Mouse (Mus musculus) thymus, adult 2 months (tissue): ENCODE results near the gene Sertad2. TPM values are rescaled to one million over a fixed set of nuclear protein-coding genes. Genes with fewer than 3 reads are reported as not detected.

ENCODE experiments used
- DNase-seq: peaks from one replicate; pipeline ENCODE4 v3.0.0; 2021
- H3K27ac ChIP-seq: fragments of 200-500 bp; 2 replicates; pipeline ENCODE4 v1.5.1; 2012; ENCODE audit warnings: low read length, control low read depth; ENCODE audit not compliant: control insufficient read depth, insufficient read depth
- H3K27me3 ChIP-seq: fragments of 200-500 bp; 2 replicates; pipeline ENCODE4 v1.6.1; 2012; ENCODE audit warnings: mild to moderate bottlenecking, low read length, moderate library complexity, mixed read lengths; ENCODE audit not compliant: control insufficient read depth, insufficient read depth
- H3K36me3 ChIP-seq: fragments of 200-500 bp; 2 replicates; pipeline ENCODE4 v1.6.1; 2012; ENCODE audit warnings: mild to moderate bottlenecking, low read length, moderate library complexity; ENCODE audit not compliant: control insufficient read depth, insufficient read depth
- H3K4me1 ChIP-seq: fragments of 200-500 bp; replicated peaks from 2 replicates; pipeline ENCODE4 v1.6.1; 2012; ENCODE audit warnings: low read length; ENCODE audit not compliant: control insufficient read depth, insufficient read depth
- H3K4me3 ChIP-seq: fragments of 200-500 bp; 2 replicates; pipeline ENCODE4 v1.5.1; 2012; ENCODE audit warnings: mild to moderate bottlenecking, low read length, control low read depth, moderate library complexity; ENCODE audit not compliant: control insufficient read depth, insufficient read depth
- CTCF ChIP-seq: fragments of 200-500 bp; IDR thresholded peaks from 2 replicates; pipeline ENCODE4 v1.5.1; 2012; ENCODE audit warnings: mild to moderate bottlenecking, control low read depth, low read length, moderate library complexity, borderline replicate concordance; ENCODE audit not compliant: control insufficient read depth, poor library complexity, insufficient read depth; ENCODE audit errors: extremely low read depth
- POLR2A ChIP-seq: fragments of 200-500 bp; IDR thresholded peaks from 2 replicates; pipeline ENCODE4 v1.6.1; 2012; ENCODE audit warnings: mild to moderate bottlenecking, low read length, control low read depth, moderate library complexity; ENCODE audit not compliant: control insufficient read depth, poor library complexity, insufficient read depth; ENCODE audit errors: extremely low read depth
- WGBS: fragments of 180-500 bp; shearing (Covaris S2); methylation state at CpG from one replicate; pipeline ENCODE4 v1.1.7; 2018; 5-methylcytosine and 5-hydroxymethylcytosine counted together
- polyA plus RNA-seq: library from polyadenylated mRNA; depleted of rRNA; stranded (reverse); fragments of >200 nt; gene quantifications from 2 replicates; pipeline ENCODE4 v1.2.3, GENCODE M21; 2012

The Sertad2 gene
- polyA plus RNA-seq, 1 experiment: 50.6 TPM

DNA sequence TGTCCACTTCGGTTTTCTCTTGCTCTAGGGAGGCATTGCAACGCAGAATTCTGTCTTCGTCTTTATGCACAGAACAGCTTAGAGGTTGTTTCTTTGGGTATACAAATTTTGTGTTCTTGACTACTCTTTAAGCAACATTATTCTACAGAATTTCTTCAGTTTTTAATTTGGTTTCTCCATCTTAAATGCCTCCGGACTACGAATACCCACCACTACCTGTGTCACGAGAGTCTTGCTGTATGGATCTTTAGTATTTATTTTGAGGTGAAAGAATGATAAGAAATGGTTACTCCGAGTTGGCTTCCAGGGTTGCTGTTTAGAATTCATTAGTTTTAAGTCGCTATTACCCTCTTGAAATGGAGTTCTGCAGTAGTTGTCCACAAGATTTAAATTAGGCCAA, 1.3 kb downstream of the Sertad2 start:
- Histone ChIP-seq H3K4me1 (no peaks in the 10 kb centered on the region), H3K27ac (no peak overlapping the region), H3K27me3 (no peaks in the 10 kb centered on the region), H3K4me3 (no peak overlapping the region), H3K36me3 (no peaks in the 10 kb centered on the region)
- no peak for TF ChIP-seq CTCF
- no peak for TF ChIP-seq POLR2A
- 90% methylated on average over 8 of the region's 8 CpGs for WGBS
- no peak for DNase-seq

GRCm38 (mm10) chr11:20544801-20545515, 1.9 kb downstream of the Sertad2 start:
- Histone ChIP-seq H3K27me3 (no peaks in the 10 kb centered on the region), H3K4me3 (no peak overlapping the region), H3K4me1 (no peaks in the 10 kb centered on the region), H3K36me3 (no peaks in the 10 kb centered on the region), H3K27ac (no peak overlapping the region)
- TF ChIP-seq CTCF (no peak), POLR2A (no peak)
- DNase-seq: no peak
- 78% methylated on average over 3 of the region's 3 CpGs for WGBS

GRCm38 (mm10) chr11:20549481-20549880, 6.4 kb downstream of the Sertad2 start:
- H3K27ac ChIP-seq: no peak overlapping the region
- no peak for TF ChIP-seq CTCF
- no peak for TF ChIP-seq POLR2A
- H3K4me3 ChIP-seq: no peak overlapping the region
- H3K27me3 ChIP-seq: no peaks in the 10 kb centered on the region
- 99% methylated on average over 2 of the region's 2 CpGs for WGBS
- no peaks in the 10 kb centered on the region for H3K4me1 ChIP-seq
- no peak for DNase-seq
- no peaks in the 10 kb centered on the region for H3K36me3 ChIP-seq

DNA sequence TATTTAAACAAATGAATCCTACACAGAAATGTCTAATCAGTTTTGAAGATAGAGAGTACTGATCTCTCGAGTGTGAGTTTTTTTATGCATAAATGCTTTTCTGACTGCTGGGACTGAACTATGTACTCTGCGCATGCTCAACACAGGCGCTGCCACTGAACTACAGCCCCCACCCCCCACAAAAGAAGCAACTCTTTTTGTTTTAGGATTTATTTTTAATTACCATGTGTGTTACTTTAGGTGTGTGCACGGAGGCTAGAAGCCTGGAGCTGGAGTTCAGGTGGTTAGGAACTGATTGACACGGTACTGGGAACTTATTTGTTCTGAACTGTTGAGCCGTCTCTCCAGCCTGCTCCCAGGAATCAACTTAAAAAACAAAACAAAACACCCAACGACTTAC, 7.1 kb downstream of the Sertad2 start:
- H3K27ac ChIP-seq: no peak overlapping the region
- H3K4me1 ChIP-seq: no peaks in the 10 kb centered on the region
- no peaks in the 10 kb centered on the region for H3K36me3 ChIP-seq
- DNase-seq: no peak
- WGBS: 92% methylated on average over 7 of the region's 7 CpGs
- no peaks in the 10 kb centered on the region for H3K27me3 ChIP-seq
- TF ChIP-seq CTCF (no peak), POLR2A (no peak)
- no peak overlapping the region for H3K4me3 ChIP-seq

- WGBS: 98% methylated on average over 2 of the region's 2 CpGs
- Histone ChIP-seq H3K4me1 (no peaks in the 10 kb centered on the region), H3K36me3 (no peaks in the 10 kb centered on the region), H3K27me3 (no peaks in the 10 kb centered on the region), H3K27ac (no peak overlapping the region), H3K4me3 (no peak overlapping the region)
- TF ChIP-seq CTCF: no peak
- TF ChIP-seq POLR2A: no peak
- no peak for DNase-seq
Observed at GRCm38 (mm10) chr11:20552059-20552458, 9.0 kb downstream of the Sertad2 start.

DNA sequence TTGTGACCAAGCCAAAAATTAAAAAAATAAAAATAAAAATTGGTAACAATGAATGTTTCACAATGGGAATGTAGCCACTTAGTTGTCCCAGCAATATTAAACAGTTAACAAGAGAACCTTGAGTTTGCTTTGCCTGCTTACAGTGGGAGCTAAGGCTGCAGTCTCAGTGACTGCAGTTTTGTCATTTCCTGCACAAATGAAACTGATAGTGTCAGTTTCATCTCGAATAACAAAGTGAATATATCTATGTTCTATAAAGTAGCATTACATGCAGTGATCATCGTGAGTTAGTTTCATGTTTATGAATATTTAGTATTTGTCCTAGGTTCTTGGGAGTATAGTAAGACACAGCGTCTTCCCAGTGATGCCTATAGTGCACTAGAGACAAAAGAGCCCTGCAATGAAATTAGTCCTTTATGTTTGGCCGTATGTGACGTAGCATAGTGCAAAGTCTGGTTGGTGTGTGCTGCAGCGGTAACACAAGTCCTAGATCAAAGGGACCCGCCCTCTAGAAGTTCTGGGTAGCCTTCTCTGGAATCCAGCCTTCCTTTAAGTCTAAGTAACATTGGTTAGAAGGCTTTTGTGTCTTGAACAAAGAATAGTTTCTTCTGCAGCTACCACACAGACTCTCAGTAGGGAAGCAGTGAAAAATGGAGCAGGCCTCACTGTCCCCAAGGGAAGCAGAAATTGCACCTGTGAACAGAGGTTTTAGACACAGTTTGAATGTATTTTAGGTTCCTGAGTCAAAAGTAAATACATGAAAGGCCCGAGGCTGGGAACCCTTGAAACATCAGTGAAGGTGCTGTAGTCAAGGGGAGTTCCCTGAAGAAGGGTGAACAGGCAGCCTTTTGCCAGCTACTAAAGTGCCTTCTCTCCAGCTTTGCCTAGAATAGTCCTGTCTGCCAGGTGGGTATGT, 10.0 kb downstream of the Sertad2 start:
- 44% methylated on average over 8 of the region's 8 CpGs for WGBS
- H3K4me1 ChIP-seq: no peaks in the 10 kb centered on the region
- TF ChIP-seq POLR2A (no peak), CTCF (no peak)
- H3K36me3 ChIP-seq: no peaks in the 10 kb centered on the region
- no peak overlapping the region for H3K4me3 ChIP-seq
- no peak for DNase-seq
- no peaks in the 10 kb centered on the region for H3K27me3 ChIP-seq
- H3K27ac ChIP-seq: peak overlapping the region; percentile 53

DNA sequence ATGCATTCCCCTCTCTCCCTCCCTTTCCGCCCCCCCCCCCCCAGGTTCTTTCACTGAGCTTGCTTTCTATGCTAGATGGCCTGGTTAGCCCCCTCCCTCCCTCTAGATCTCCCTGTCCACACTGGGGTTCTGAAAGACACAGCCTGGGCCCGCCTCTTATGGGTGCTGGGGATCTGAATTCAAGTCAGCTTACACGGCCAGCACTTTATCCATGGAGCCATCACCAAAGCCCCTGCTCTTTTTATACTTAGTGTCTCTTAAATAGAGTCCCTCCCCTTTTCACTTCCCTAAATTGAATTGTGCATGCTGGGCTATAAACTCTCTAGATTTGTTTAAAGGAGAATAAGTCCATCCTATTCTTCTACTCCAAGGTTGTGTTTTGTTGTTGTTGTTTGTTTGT, 12.6 kb downstream of the Sertad2 start:
- no peak for DNase-seq
- Histone ChIP-seq H3K27ac (no peak overlapping the region), H3K27me3 (no peaks in the 10 kb centered on the region), H3K4me1 (no peaks in the 10 kb centered on the region), H3K4me3 (no peak overlapping the region), H3K36me3 (no peaks in the 10 kb centered on the region)
- WGBS: 84% methylated on average over 3 of the region's 3 CpGs
- TF ChIP-seq CTCF: no peak
